Mouse (Mus musculus): ENCODE results near the gene Muc4.
A peak's percentile ranks its signal among the peaks of the same experiment; 100 is the strongest.

Muc4 gene

GRCm38 (mm10) chr16:32735586-32735985 lies at the start of gene Muc4:
Gene Muc4 (plus strand): TSS chr16:32735886.
- no peak for DNase-seq (ENCODE audit: low spot score)

- no peak for DNase-seq (ENCODE audit: low spot score)
Measured at GRCm38 (mm10) chr16:32685998-32686397, 49.7 kb upstream of the Muc4 start.

DNA sequence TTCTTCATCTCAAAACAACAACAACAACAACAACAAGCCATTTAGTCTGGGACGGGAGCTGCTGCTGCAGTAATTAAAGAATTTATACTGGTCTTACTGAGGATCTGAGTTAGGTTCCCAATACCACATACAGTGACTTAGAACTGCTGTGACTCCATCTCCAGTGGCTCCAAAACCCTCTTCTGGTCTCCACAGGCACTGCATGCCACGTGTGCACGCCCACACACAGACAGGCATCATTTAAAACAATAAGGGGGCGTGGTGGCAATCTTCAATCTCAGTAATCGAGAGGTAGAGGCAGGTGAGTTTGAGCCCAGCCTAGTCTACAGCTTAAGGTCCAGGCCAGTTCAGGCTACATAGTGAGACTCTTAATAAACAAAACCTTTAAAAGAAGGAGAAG lies 48.5 kb upstream of the Muc4 start:
- DNase-seq (ENCODE audit: low spot score) = no peak

GRCm38 (mm10) chr16:32688770-32689169 lies 46.9 kb upstream of the Muc4 start:
- no peak for DNase-seq (ENCODE audit: low spot score)

- DNase-seq (ENCODE audit: low spot score) = peak; percentile 41
Measured at GRCm38 (mm10) chr16:32689501-32689900, 46.2 kb upstream of the Muc4 start.

DNA sequence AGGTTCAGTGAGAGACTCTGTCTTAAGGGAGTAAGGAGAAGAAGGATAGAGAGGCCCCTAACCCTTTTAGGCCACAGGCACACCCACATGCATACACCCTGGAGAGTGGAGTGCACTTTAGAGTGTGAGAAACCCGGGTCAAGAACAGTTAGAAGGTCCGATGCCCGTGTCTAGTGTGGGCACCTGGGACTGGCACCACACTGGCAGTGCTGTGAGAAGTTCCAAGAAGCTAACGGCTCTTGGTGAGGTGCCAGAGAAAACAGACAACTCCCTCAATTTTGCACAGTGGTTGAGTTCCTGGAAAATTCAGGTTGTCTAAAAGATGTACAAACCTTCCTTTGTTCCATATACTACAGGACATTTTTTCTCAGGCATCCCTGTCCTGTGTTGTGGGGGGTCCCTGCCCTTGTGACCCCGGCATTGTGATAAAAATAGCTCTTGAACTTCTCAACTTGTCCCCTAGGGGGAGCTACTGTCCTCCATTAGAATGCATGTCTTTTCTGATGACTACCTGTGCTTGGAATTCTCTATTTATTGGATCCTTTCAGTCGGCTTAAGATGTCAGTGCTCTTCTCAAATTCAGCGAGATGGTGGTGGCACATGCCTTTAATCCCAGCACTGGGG lies 38.7 kb upstream of the Muc4 start:
- no peak for DNase-seq (ENCODE audit: low spot score)

DNA sequence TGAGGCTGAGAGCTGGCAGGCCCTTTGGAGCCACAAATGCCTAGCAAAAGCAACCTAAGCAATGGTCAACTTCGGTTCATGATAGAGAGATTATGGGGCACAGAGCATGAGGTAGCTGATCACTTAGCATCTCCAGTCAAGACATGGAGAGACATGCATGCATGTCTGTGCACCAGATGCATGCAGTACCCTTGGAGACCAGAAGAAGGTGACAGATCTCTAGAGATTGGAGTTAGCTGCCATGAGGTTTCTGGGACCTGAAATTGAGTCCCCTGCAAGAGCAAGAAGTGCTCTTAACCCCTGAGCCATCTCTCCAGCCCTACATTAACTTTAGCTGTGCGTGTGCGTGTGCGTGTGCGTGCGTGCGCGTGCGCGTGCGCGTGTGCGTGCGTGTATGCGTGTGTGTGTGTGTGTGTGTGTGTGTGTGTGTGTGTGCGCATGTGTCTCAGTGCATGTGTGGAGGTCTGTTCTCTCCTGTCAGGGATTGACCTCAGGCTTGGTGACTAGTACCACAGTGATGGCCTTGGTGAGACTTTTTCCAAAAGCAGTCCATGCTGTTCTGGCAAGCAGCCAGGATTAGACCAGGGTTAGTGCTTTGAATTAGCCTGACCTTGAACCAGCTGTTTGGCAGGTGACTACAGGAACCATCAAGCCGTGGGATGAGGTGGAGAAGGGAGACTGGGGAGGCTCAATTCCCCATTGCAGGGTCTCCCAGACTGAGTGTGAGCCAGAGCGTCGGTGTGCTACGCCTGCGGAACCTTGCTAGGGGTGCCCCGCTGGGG lies 37.8 kb upstream of the Muc4 start:
- no peak for DNase-seq (ENCODE audit: low spot score)

GRCm38 (mm10) chr16:32698550-32698949 lies 37.1 kb upstream of the Muc4 start:
- no peak for DNase-seq (ENCODE audit: low spot score)

- DNase-seq (ENCODE audit: low spot score) = no peak
Measured at GRCm38 (mm10) chr16:32703312-32703912, 32.3 kb upstream of the Muc4 start.

- DNase-seq (ENCODE audit: low spot score) = no peak
Measured at GRCm38 (mm10) chr16:32705606-32706005, 30.1 kb upstream of the Muc4 start.

- no peak for DNase-seq (ENCODE audit: low spot score)
Measured at GRCm38 (mm10) chr16:32707111-32707823, 28.4 kb upstream of the Muc4 start.

DNA sequence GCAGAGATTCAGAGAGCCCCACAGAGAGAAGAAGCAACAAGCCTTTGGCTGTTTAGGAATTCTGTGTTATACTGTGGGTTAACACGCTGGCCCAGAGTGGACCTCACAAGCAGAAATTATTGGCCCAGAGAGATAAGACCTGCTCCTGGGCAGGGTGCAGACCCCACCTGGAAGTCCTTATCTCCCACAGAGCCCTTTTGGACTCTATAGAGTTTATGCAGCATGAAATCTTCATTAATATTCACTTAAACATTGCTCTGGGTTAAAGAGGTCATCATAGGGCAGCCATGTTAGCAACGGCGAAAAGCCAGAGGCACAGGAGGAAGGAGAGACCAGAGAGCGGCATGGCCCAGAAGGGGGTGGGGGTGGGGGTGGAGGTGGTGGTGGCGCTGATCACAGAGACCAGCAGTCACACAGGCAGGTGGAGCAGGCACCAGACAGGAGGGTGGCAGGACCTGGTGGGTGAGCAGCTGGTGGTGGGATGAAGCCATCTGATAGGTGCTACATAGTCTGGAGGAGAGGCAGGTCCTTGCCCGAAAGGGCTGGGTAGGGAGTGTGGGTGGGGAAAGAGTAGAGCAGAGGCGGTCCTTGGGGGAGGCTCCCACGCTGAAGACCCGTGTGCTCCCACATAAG lies 27.7 kb upstream of the Muc4 start:
- no peak for DNase-seq (ENCODE audit: low spot score)

GRCm38 (mm10) chr16:32708457-32709033 lies 27.1 kb upstream of the Muc4 start:
- DNase-seq (ENCODE audit: low spot score) = no peak

- DNase-seq (ENCODE audit: low spot score) = no peak
Measured at GRCm38 (mm10) chr16:32709116-32709515, 26.6 kb upstream of the Muc4 start.

DNA sequence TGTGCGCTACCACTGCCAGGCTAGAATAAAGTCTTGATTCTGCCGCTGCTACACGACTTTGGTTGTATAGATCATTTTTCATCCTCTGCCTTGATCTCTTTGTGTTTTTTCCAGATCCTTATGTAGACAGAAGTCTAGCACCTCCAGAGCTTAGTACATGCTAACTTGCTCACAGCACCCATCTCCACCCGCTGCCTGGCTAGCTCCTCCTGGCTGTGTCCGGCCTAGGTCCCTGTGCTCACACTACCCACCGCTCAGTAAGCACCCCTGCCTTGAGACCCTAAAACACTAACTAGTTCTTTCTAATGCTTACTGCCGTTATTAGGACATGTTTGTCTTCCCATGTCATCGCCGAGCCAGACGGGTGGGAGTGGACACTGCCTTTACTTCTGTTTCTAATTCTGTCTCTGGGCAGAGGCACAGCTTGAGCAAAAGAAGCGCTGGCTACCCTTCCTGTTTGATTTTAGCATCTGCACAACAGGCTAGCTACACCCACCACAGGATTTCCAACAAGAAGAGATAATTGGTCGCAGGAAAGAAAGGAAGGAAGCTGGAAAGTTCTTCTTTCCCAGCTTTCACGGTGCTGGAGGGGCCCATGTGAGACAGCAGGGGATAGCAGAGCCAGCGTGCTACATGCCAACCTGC lies 25.1 kb upstream of the Muc4 start:
- DNase-seq (ENCODE audit: low spot score) = no peak

- no peak for DNase-seq (ENCODE audit: low spot score)
Measured at GRCm38 (mm10) chr16:32712202-32712601, 23.5 kb upstream of the Muc4 start.

- DNase-seq (ENCODE audit: low spot score) = no peak
Measured at GRCm38 (mm10) chr16:32713556-32713955, 22.1 kb upstream of the Muc4 start.

DNA sequence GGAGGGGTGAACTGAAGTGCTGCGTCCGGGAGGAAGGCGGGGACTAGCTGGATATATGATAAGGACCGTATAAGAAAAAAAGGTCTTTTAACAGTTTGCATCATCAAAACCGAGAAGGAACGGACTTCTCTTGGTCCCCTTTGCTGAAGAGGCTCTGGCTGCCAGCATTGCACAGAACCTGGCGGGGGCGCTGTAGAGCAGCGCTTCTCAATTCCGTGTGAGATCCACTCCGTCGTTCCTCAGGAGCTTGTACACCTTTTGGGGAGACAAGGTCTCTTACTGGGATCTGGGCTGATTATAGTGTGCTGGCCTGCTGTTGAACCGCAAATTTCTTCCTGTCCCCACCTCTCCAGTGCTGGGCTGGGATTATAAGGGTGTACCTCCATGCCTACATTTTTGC lies 20.3 kb upstream of the Muc4 start:
- DNase-seq (ENCODE audit: low spot score) = no peak

GRCm38 (mm10) chr16:32723163-32723562 lies 12.5 kb upstream of the Muc4 start:
- no peak for DNase-seq (ENCODE audit: low spot score)

DNA sequence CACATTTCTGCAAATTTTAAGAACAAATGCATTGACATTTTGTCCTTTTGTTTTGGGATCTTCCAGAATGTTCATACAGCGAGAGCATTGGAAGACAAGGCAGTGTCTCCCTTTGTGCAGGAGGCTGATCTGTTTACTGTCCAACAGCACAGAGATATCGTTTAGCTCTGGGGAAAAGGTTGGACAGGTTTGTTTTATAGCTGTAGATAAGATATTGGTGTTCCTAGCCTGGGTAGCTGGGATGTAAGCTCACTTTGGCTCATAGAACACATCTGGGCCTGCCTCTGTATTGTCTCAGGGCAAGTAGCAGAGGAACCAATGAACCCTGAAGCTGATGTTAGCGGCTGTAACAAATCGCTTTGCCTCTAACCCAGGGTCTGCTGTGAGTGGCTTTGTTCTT lies 11.9 kb upstream of the Muc4 start:
- DNase-seq (ENCODE audit: low spot score) = no peak

GRCm38 (mm10) chr16:32724259-32724658 lies 11.4 kb upstream of the Muc4 start:
- DNase-seq (ENCODE audit: low spot score) = no peak
